Mouse (Mus musculus) large intestine, adult 2 months (tissue): Measurements from ENCODE around the gene Ubald2. TPM values are rescaled to one million over a fixed set of nuclear protein-coding genes. Genes with fewer than 3 reads are reported as not detected.

ENCODE experiments used
- polyA plus RNA-seq: library from polyadenylated mRNA; depleted of rRNA; stranded (reverse); fragments of >200 nt; gene quantifications from 2 replicates; pipeline ENCODE4 v1.2.3, GENCODE M21; 2012; rRNA removed

Ubald2 gene
- polyA plus RNA-seq, 1 experiment = 217 TPM

Other genes with a start within 250 kb of the Ubald2 start
- gene Ten1, start 235.2 kb upstream of the Ubald2 start, polyA plus RNA-seq = 52.3 and 55.4 TPM in 2 replicates
- gene Acox1, start 235.0 kb upstream of the Ubald2 start, polyA plus RNA-seq = 86.6 and 168 TPM in 2 replicates
- gene Evpl, start 196.0 kb upstream of the Ubald2 start, polyA plus RNA-seq = 6.9 and 8.5 TPM in 2 replicates
- 64.2 and 66.9 TPM in 2 replicates for gene Srp68, start 159.9 kb upstream of the Ubald2 start, polyA plus RNA-seq
- 13.1 and 15.3 TPM in 2 replicates for gene Galr2, start 153.2 kb upstream of the Ubald2 start, polyA plus RNA-seq
- 19.8 and 24.3 TPM in 2 replicates for gene Exoc7, start 126.9 kb upstream of the Ubald2 start, polyA plus RNA-seq
- 0.07 and 0.21 TPM in 2 replicates for gene Foxj1, start 98.7 kb upstream of the Ubald2 start, polyA plus RNA-seq
- gene Rnf157, start 21.1 kb upstream of the Ubald2 start, polyA plus RNA-seq = 4.4 and 4.9 TPM in 2 replicates
- 0.11 TPM in 2 replicates for gene Qrich2, start 32.1 kb downstream of the Ubald2 start, polyA plus RNA-seq
- 235 and 348 TPM in 2 replicates for gene Prpsap1, start 60.1 kb downstream of the Ubald2 start, polyA plus RNA-seq
- gene Sphk1, start 96.8 kb downstream of the Ubald2 start, polyA plus RNA-seq = 5.2 and 21.8 TPM in 2 replicates
- 7.6 and 8.4 TPM in 2 replicates for gene Ube2o, start 147.4 kb downstream of the Ubald2 start, polyA plus RNA-seq
- gene Aanat, start 152.3 kb downstream of the Ubald2 start, polyA plus RNA-seq = not detected in 2 replicates
- gene Rhbdf2, start 192.9 kb downstream of the Ubald2 start, polyA plus RNA-seq = 22.5 and 32.3 TPM in 2 replicates
- 0.30 and 0.44 TPM in 2 replicates for gene Prcd, start 219.4 kb downstream of the Ubald2 start, polyA plus RNA-seq
- 18.9 and 20.6 TPM in 2 replicates for gene Cygb, start 220.2 kb downstream of the Ubald2 start, polyA plus RNA-seq